Mouse (Mus musculus) retina, adult 2 months (tissue): Measurements from ENCODE around the gene Egln2.

Experiments
- DNase-seq: peaks from one replicate; pipeline ENCODE4 v3.0.0-alpha.2; 2012; ENCODE audit warnings: low read depth, low spot score

Egln2 gene

DNA sequence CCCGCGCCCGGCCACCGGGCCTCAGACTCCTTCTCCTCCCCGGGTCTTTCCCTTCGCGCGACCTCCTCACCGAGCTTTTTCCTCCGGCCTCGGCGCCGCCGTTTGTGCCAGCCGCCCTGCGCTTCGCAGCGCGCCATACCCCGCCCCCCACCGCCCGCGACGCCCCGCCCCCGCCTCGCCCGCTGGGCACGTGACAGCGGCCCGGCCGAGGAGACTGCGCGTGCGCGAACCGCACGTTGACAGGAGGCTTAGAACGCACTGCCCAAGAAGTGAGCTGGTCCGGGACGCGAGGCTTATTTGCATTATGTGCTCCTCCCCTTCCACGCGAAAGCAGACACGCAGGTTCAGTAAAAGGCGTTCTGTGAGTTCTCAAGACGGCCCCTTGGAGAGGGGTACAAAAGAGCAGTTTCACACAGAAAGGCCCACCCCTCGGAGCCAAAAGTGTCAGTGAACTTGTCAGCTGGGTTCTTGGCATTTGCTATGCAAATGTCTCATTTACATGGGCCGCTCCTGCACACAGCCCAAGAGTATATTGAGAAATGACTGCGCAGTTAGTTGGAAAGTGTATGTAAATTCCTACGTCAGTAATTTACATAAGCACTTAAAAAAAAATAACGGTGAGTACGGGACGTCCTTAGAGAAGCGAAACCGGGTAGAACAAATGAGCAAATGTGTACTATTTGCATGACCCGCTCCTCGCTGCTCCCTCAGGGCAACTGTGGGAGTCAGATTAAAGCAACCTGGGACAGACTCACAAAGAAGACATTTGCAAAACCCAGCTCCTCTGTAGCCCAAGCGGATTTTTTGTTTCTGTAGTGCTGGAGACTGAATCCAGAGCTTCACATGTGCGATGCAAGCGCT is at the start of gene Egln2:
Gene Egln2 (minus strand): TSS at position 189 of the 861 bp plus-strand sequence.
- peak; percentile 93 for DNase-seq

DNA sequence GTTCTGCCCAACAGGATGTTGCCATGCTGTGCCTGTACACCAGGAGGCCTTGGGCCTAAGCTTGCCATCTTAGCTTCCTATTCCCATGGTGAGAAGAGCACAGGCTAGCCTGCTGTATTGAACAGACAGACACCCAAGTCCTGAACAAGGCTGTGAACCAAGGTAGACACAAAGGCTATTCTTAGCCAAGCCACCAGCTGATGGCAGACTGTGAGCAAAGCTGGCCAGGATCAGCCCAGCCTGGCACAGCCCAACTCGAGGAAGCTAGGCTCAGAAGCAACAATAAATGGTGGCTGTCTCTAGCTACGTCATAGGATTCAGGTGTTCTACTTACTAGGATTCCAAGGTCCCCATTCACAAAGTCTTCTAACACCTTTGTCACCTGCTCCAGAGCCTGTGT is 46.0 kb upstream of the Egln2 start:
- no peak for DNase-seq

DNA sequence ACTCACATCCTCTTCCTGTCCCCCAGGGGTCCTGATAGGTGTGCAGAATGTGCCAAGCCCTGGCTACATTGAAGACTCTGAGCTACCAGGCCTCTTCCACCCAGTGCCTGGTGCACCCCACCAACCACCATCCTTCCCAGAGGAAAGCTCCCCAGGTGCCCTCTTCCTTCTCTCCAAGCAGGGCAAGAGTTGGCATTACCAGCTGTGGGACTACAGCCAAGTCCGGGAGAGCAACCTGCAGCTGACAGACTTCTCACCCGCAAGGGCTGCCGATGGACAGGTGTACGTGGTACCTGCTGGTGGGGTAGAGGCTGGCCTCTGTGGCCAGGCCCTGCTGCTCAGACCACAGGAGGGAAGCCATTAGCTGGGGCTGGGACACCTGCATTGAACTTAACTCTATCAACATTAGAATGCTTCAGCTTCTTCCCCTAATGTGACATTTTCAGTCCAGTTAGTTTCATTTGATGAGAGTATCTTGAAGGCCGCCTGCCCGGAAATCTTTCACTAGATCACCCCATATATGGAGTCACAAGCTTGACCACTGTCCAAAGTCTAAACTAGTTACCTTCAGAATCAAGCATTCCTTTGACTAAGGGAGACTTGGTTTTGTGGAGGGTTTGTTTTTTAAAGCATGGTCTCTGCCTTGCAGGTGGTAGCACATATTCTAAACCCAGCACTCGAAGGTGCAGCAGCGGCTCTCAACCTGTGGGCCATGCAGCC is 37.3 kb upstream of the Egln2 start:
- no peak for DNase-seq

DNA sequence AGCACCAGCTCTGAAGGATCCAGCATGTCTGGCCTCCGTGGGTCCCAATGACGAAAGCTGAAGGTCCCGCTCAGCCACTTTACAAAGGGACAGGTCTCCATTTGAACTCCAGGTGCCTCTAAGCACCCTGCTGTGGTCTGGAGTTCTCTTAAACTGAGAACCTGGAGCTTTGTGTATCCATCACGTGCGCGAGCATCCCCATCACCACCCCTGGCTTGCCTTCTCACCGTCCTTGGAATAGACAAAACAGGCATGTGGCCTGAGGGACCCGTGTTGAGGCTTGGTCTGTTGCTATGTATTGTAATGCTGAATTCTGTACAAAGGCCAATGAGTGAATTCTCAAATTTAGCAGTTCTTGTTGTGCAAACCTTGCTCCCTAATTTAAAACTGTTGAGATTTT is 32.2 kb upstream of the Egln2 start:
- no peak for DNase-seq

DNA sequence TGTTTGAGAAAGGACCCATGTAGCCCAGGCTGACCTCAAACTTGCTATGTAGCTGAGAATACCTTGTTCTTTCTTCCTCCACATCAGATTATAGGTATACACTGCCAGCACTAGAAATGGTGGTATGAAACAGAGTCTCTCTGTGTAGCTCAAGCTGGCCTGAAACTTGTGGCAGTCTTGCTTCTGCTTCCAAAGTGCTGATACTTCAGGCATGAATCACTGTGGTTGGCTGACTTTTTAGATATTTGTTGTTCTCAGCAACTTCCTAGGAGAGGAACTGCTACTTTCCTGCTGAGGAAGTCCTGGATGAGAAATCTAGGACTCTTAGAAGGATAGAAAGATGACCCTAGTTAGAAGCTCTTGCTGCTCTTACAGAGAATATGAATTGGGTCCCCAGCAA is 31.8 kb upstream of the Egln2 start:
- no peak for DNase-seq

DNA sequence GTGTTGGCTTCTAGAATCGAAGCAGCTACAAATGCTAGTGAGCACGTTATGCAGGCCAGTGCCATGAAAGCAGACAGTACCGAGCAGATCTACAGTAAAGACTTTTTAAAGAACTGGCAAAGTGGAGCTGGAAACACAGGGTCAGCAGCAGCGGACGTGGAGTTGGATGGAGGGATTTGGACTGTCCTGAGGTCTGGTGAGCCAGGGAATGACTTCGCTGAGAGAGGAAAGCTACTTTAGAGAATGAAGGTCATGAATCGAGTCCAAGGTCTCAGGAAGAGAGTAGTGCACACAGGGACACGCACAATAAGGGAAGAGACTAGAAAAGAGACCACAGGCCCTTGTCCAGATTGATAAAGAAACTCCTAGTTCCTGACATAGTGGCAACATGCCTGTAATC is 31.0 kb upstream of the Egln2 start:
- no peak for DNase-seq

DNA sequence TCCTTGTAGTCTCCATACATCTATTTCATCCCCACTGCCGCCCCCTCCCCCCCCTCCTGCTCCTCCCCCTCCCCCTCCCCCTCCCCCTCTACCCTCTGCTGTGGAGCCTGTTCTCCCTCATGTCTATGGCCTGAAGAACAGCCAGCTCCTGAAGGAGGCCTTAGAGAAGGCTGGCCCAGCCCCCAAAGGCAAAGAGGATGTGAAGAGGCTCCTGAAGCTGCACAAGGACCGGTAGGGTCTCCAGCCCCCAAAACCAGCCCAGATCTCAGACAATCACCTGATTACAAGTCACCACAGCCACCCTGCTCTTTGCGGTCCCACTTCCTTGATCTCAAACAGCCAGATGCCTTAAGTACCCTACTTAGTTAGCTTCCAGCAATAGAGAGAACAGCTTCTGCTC is 30.5 kb upstream of the Egln2 start:
- no peak for DNase-seq

DNA sequence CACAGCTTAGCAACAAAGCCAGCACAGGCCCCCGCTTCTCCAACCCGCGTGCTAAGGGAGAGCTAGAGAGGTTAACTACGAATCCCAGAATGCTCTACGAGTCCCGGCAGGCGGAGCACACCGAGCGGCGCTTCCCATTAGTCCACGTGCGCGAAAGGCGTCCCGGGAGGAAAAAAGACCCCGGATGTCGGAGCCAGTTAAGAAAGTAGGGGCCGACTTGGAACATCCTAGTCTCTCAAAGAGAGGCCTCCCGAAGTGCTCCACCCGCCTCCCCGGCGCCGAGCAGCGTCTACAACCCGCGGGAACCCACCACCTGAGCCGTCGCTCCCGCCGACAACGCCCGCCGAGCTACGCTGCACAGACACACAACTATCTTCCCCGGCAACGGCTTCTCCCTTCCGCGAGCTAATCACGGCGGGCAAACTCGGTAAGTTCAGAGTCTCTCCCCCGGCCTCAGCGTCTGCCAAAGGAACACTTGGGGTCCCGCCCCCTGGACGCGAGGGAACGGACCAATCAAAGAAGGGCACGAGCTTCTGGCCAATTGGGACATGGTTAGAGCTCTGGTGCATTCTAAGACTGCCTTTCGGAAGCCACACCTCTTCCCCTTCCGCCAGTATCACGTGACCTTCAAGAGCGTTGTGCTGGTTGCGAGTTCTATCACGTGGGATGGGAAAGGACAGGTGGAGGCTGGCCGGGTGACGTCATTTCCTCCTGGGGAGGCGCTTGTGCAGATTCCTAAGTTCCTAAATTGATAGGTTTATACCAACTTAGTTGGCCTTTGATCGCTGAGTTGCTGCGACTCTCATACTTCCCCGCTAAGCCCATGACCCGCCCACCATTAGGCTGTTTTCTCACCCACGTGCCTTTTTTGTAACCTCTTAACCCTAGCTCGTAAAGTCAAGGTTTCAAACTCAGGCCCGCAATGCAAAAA is 29.3 kb upstream of the Egln2 start, which contains the start of the genes BC024978 and Snrpa:
Gene BC024978 (plus strand): TSS at position 101 of the 931 bp plus-strand sequence.
Gene Snrpa (minus strand): TSS at position 591 of the 931 bp plus-strand sequence.
- DNase-seq, result peak; percentile 98

DNA sequence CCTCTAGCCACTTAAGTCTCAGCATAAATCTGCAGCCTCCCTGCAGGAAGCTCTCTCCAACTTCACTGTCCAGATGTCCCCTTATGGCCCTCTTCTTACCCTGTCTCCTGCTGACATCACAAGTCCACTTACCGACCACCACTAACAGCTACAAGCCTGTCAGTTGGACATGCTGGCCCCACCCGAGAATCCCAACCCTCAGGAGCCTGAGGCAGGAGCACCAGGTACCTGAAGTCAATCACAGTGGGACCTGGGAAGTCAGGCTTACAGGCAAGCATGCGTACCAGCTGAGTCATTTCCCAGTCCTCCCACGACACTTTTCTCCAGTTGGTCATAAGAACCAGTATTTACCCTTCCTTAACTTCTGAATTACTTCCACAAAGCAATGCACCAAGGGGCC is 27.1 kb upstream of the Egln2 start:
- no peak for DNase-seq

DNA sequence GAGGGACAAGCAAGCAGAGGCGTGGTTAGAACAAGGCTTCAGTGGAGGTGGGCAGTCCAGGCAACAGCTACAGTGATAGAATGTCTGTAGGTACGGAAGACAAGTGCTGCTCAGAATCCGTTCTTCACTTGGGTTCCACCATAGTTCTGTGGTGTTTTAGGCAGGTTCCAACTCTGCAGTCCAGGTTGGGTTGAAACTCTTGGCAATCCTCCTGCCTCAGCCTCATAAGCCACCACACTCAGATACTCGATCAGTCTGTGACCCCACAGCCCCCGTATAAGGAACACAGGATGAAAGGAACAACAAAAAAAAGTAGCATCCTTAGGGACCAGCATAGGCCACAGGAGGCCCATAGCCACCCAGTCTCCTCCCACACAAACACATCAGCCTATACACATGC is 25.8 kb upstream of the Egln2 start:
- no peak for DNase-seq

DNA sequence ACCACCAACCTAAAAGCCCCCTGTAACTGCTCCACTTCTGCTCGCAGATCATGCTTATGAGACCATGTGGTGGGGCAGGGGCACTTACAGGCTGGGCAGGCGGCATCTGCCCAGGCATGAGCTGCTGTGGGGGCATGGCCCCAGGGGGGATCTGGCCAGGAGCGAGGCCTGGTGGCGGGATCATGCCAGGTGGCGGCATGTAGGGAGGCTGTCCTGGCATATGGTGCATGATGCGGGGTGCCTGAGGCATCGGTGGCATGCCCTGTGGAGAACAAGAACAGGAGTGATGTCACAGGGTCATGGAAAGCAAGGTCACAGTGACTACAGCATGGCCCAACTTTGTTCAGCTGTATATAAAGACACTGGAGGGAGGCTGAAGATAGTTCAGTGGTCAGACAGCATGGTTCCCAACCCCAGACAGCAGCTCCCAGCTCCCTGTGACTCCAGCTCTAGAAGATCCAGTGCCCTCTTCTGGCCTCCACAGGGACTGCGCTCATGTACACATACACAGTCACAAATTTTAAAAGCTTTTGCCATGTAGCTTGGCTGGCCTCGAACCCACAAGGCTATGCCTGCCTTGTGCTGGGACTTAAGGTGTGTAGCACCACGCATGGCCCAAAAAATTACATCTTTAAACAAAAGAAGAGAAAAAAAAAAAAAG is 22.8 kb upstream of the Egln2 start:
- DNase-seq, result no peak

DNA sequence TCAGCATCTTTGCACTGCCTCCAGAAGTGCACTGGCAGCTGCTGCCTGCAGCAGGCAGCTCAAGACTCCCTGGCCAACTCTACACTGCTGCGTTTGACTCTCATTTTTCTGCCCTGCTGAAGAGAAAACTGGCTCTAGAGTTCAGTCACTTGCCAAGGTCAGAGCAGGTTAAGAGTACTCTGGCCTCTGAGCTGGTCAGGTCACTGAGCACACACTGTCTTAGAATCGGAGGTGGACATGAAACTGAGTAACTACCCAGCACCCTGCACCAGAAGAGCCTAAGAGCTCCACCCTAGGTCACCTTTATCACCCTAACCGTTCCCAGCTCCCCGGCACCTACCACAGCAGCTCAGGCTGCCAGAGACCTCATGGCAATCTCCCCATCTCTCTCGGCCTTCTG is 19.4 kb upstream of the Egln2 start:
- no peak for DNase-seq

DNA sequence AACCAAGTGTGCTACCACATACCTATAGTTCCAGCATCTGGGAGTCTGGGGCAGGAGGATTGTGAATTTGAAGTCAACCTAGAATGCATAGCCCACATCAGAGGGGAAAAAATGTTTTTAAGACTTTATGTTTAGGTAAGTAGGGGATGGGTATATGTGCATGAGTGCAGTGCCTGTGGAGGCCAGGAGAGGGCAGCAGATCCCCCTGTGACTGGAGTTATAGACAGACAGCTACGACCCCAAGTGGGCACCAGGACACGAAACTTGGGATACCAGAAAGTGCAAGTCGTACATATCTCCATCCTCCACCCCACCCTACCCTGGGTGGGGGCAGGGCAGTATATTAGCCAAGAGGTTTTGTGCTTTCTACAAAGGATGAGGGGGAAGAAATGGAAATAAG is 18.4 kb upstream of the Egln2 start:
- no peak for DNase-seq

DNA sequence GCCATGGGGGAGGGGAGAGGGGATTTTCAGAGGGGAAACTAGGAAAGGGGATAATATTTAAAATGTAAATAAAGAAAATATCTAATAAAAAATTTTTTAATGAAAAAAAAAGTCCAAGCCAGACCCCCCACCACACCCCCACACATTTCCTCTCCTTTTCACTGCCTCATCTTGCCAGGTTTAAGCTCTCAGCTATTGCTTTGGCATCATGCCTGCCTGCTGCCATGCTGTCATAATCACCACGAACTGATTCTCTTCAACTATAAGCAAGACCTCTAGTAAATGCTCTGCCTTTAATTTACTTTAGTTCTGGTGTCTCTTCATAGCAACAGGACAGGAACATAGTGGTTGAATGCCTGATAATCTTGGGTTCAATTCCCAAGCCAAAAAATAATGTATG is 15.9 kb upstream of the Egln2 start:
- no peak for DNase-seq

DNA sequence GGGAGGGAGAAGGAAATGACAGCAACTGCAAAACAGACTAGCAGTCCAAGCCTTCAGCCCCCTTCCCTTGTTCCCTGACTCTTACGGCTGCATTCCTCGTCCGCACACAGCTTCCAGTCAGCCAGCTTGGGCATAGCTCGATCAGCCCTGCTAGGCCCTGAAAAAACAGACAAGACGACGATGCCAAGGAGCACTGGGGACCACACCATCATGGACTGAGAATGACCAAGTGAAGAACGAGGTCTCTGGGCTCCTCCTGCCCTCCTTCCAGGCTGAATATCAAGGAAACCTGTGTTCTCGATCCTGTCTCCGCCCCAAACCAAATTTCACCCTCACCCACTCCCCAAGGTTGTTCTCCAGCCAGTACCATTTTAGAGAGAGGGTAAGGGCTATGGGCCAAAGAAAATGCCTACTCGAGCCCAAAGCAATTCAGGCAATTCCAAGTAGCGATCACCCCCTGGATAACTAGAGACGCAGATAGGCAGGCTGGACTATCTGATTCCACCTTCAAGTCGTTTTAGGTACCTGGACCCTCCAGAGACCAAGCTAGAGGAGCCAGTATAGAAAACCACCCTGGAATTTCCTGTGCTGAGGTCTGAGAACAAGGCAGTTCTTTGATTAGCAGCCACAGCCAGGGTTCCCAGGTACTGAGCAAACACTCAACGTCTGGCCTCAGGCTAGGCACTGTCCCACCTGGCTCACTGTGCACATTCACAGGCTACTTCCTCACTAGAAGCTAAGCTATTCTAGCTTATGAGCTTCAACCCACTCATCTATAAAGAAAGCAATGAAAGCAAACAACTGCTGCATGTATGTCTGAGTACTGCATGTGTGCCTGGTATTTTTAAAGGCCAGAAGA is 14.5 kb upstream of the Egln2 start, which contains the start of the genes Gm21983 and Mia:
Gene Gm21983 (minus strand): TSS at position 250 of the 859 bp plus-strand sequence.
Gene Mia (minus strand): TSS at position 321 of the 859 bp plus-strand sequence.
- no peak for DNase-seq

DNA sequence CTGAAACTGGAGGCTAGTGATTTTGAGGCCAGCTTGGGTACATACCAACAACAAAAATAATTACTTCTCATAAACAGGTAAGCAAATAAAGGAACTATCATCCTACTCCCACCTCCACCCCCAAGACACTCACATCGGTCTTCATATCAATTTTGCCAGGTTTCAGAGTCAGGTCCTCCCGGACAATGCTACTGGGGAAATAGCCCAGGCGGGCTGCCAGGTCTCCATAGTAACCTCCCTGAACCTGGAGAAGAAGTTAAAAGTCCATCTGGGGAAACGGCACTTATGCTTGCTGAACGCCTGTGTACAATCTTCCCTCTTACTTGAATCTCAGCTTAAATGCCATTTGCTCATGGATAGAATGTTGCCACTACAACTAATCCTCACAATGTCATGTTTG is 13.4 kb upstream of the Egln2 start:
- DNase-seq, result no peak

DNA sequence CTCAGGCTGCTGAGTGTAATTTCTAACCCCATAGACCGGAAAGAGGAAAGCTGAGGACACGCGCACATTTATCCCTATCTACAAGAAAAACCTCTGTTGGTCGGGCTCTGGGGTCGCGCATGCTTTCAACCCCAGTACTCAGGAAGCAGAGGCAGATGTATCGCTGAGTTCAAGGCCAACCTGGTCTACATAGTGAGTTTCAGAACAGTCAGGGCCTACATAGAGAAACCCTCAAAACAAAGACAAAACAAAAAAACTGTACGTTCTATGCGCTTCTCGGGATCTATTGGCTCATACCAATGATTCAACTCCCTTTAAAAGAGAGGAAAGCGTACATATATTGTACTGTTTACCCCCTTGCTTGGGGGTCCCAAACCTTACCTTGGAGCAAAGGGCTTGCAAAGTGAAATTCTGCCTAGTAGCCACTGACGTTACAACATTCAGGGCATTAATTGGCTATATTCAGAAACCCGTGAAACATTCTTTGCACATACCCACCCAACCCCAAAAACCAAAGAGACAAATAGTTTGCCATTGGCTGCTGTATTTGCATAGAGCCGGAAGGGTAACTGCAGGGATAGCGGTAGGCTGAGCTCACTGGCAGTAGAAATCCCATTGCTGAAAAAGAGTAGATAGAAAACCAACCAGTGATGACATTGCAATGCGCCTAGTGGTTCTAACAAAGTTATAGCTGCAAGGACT is 12.8 kb upstream of the Egln2 start:
- no peak for DNase-seq

DNA sequence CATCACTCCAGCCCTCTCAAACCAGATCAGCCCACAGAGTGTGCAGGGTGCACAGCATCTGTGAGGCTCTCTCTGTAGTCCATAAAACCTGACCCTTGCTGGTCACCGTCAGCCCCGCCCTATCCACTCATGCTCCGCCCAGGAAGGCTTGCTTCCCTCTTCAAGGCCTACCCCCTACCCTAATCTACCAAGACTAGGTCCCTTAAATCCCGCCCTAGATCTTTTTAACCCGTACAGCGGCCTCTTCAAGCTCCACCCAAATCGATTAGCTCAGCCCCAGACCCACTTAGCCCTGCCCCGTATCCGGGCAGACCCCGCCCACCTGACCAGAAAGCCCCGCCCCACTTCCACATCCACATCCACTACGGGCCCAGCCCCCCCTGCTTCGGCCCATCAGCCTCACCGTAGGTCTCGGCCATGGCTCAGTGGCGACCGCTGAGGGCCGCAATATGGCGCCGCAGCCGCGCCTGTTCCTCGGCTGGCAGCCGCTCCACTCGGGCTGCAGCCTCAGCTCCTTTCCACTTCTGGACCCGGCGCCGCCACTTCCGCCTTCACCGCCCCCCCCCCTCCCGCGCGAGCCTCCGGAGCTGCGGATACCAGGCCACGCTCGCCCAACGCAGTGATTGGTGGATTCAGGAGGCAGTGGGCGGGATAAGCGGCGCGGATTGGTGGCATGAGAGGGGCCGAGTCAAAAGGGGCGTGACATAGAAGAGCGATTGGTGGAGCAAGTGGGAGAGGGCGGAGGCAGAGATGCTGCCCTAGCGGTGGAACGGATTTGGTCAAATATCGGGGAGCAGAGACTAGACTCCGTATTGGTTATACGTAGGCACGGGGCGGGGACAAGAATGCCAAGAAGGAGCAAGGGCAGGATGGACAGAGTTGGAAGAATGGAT is 12.0 kb upstream of the Egln2 start, which contains the start of gene Rab4b:
Gene Rab4b (minus strand): TSS at position 573 of the 893 bp plus-strand sequence.
- DNase-seq, result peak; percentile 99
